Mouse (Mus musculus) heart, embryonic 16.5 days (tissue): ENCODE measurements around the gene Lysmd4. TPM values are rescaled to one million over a fixed set of nuclear protein-coding genes. Genes with fewer than 3 reads are reported as not detected.

Source experiments
- ATAC-seq: fragments of 200-750 bp; cut with Nextera tagmentation; replicated peaks from 2 replicates; pipeline ENCODE4 v1.8.0; 2017; ENCODE audit warnings: moderate number of reproducible peaks; ENCODE audit not compliant: insufficient read depth, low FRiP score; ENCODE audit errors: extremely low read depth
- H3K27ac ChIP-seq: fragments of 300-500 bp; sonication (generic); 2 replicates; pipeline ENCODE4 v1.5.1; 2014; ENCODE audit warnings: mild to moderate bottlenecking, low read length, control low read depth, moderate library complexity
- H3K27me3 ChIP-seq: fragments of 300-500 bp; sonication (generic); 2 replicates; pipeline ENCODE4 v1.6.1; 2014; ENCODE audit warnings: low read length, mixed read lengths; ENCODE audit not compliant: control insufficient read depth, insufficient read depth
- H3K36me3 ChIP-seq: fragments of 300-500 bp; sonication (generic); 2 replicates; pipeline ENCODE4 v1.6.1; 2014; ENCODE audit not compliant: control insufficient read depth, insufficient read depth
- H3K4me1 ChIP-seq: fragments of 300-500 bp; sonication (generic); 2 replicates; pipeline ENCODE4 v1.6.1; 2014; ENCODE audit warnings: low read length, mixed read lengths; ENCODE audit not compliant: control insufficient read depth, insufficient read depth
- H3K4me2 ChIP-seq: fragments of 300-500 bp; sonication (generic); 2 replicates; pipeline ENCODE4 v1.6.1; 2014; ENCODE audit warnings: low read depth, mild to moderate bottlenecking, control low read depth, low read length
- H3K4me3 ChIP-seq: fragments of 300-500 bp; sonication (generic); 2 replicates; pipeline ENCODE4 v1.5.1; 2014; ENCODE audit warnings: mild to moderate bottlenecking, control low read depth, low read length
- H3K9ac ChIP-seq: fragments of 300-500 bp; sonication (generic); 2 replicates; pipeline ENCODE4 v1.6.1; 2014; ENCODE audit warnings: low read length, control low read depth
- H3K9me3 ChIP-seq: fragments of 300-500 bp; sonication (generic); replicated peaks from 2 replicates; pipeline ENCODE4 v1.6.1; 2016; ENCODE audit warnings: low read length; ENCODE audit not compliant: control insufficient read depth
- WGBS: fragments of 180-500 bp; shearing (Covaris S2); extraction: QIAGEN DNeasy Blood & Tissue Kit; methylation state at CpG from one replicate; pipeline ENCODE4 v1.1.7; 2014; 5-methylcytosine and 5-hydroxymethylcytosine counted together
- polyA plus RNA-seq: library from polyadenylated mRNA; unstranded; fragments of >200 nt; fragmentation: Nextera tagmentation; extraction: Ambion mirVana; gene quantifications from 2 replicates; pipeline ENCODE4 v1.2.1, GENCODE M21; 2015

The Lysmd4 gene
- 15.7 and 15.8 TPM in 2 replicates for polyA plus RNA-seq

DNA sequence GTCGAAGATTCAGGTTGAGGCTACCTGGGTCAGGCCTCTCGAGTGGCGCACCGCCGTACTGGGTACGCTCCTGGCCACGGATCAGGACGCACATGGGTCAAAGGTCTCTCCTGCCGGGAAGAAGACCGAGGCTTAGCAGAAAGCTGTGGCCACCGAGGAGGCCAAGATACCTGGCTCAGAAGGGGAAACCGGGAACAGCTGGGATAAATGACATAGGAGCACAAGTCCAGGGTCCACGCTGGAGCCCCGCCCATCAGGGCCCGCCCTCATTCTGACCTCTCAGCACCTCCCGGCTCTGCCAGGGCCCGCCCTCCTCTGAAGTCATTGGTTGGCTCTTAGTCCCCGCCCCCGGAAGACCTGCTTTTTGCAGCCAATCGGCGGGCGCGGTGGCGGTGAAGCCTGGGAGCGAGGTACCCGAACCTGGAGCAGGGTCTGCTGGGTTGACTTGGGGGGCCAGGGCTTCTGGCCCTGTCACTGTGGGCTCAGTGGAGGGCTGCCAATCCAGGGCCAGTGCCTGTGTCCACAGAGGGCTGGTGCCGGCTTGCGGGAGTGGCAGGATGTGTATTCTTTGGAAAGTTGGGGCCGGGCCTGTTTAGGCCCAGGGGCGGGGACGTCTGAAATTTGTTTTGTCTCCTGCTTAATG lies at the start of gene Lysmd4:
Gene Lysmd4, plus strand, starts transcription at position 325 of the 643 bp plus-strand sequence.
- Histone ChIP-seq H3K4me1 (peaks cover 14% of the 10 kb centered on the region), H3K4me3 (peak within 1 kb of the TSS; percentile 89), H3K9me3 (no peaks in the 10 kb centered on the region), H3K9ac (peak within 1 kb of the TSS; percentile 90), H3K27ac (peak within 1 kb of the TSS; percentile 54), H3K36me3 (peaks cover 12% of the 10 kb centered on the region), H3K4me2 (peak within 1 kb of the TSS; percentile 91), H3K27me3 (no peaks in the 10 kb centered on the region)
- peak; percentile 99 for ATAC-seq
- 4% methylated on average over 31 of the region's 31 CpGs for WGBS

DNA sequence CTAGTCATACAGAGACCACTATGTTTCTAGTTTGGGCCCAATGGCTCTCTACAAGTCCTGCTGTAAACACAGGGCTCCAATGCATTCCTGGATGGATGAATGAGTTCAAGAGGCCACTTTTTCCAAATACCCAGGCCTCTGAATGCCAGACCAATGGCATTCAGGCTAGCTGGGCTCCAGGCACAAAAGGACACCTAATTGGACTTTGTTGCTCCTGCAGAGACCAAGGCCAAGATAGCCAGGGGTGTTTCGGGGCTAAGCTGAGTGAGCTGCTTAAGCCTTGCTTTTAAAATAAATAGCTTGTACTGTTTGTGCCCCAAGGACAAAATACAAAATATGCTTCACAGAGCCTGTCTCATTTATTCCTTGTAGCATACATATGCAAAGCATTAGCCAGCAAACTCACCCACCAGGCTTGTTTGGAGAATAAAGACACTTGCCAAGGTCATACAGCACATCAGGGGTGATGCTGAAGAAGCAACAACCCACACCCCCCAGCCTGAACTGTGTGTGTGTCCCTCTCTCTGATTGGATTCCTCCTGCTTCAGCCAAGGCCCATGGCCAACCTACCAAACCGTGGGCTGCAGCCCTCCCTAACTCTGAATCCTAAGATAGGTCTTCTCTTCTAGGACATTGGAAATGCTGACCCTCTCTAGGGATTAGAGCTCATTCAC lies 48.7 kb upstream of the Lysmd4 start:
- 71% methylated on average over 2 of the region's 2 CpGs for WGBS

DNA sequence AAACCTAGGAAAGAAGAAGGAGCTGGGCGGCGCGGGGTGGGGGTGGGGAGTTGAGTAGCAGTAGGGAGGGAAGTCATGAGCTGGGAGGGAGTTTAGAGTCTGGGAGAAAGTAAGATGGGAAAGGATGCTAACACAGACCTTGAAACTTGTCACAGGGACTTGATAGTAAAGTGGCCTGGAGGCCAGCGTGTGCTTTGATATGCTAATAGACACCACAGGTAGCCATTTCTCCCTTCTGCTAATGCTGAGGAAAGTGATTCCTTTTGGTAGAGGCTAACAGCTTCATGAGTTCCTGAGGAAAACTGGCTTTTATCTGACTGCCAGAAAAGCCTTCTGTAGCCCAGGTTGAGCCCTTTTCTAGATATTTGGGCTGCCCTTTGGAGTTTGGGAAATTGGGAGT lies 38.6 kb upstream of the Lysmd4 start:
- H3K27me3 ChIP-seq, result no peaks in the 10 kb centered on the region
- ATAC-seq, result no peak
- 29% methylated on average over 4 of the region's 4 CpGs for WGBS

More for the DNA sequence above, 48.7 kb upstream of the Lysmd4 start:
- H3K9ac ChIP-seq, result no peak overlapping the region
- H3K4me1 ChIP-seq, result no peaks in the 10 kb centered on the region
- no peak overlapping the region for H3K4me2 ChIP-seq
- H3K4me3 ChIP-seq, result no peak overlapping the region
- no peaks in the 10 kb centered on the region for H3K9me3 ChIP-seq
- H3K27ac ChIP-seq, result no peak overlapping the region
- H3K36me3 ChIP-seq, result no peaks in the 10 kb centered on the region
- H3K27me3 ChIP-seq, result no peaks in the 10 kb centered on the region
- no peak for ATAC-seq

DNA sequence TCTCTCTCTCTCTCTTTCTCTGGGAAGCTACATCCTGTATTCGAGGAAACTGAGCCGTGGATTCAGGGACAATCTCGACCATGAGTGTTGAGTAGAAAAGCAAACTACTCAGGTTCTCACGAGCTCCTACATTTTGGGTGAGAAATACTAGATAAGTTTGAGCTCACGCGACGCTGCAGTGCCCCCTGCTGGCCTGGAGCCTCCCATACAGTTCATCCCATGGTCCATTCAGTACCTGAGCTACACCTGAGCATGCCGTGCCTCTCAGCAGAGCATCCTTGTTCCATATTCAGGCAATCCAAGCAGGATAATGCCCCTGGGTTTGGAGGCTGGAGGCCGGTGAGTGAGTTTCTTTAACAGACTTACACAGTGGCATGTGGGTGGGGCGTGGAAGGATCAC lies 22.9 kb upstream of the Lysmd4 start:
- ATAC-seq, result 0 out of 2 replicates have a peak, but pooled peaks have one; percentile 49
- no peak overlapping the region for H3K4me2 ChIP-seq
- no peaks in the 10 kb centered on the region for H3K27me3 ChIP-seq

More for the DNA sequence above, 38.6 kb upstream of the Lysmd4 start:
- H3K9me3 ChIP-seq, result no peaks in the 10 kb centered on the region
- no peak overlapping the region for H3K4me2 ChIP-seq
- H3K4me3 ChIP-seq, result no peak overlapping the region
- H3K36me3 ChIP-seq, result no peaks in the 10 kb centered on the region
- no peak overlapping the region for H3K27ac ChIP-seq
- no peak overlapping the region for H3K9ac ChIP-seq
- H3K4me1 ChIP-seq, result no peaks in the 10 kb centered on the region

DNA sequence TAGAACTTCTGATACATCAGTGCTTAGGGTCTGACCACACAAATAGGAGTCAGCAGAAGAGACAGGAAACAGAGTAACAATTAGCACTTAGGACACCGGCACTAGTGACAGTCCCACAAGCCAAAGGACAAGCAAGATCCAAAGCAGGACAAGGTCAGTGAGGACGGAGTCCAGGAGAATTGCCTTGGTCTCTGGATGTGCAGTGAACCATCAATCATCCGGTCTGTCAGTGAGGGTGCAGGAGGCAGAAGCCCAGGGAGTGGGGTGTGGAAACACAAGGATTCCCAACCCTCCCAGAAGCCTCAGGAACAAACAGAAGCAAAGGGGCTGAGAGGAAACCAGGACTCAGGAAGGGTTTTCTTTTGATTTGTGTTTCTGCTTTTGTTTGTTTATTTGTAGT lies 18.7 kb upstream of the Lysmd4 start:
- Histone ChIP-seq H3K4me2 (no peak overlapping the region), H3K9me3 (no peaks in the 10 kb centered on the region), H3K27me3 (no peaks in the 10 kb centered on the region), H3K36me3 (no peaks in the 10 kb centered on the region), H3K4me1 (no peaks in the 10 kb centered on the region; the same call in 1 of the 2 replicates), H3K9ac (no peak overlapping the region), H3K27ac (no peak overlapping the region), H3K4me3 (no peak overlapping the region)
- 58% methylated on average over 3 of the region's 3 CpGs for WGBS
- ATAC-seq, result no peak

More for the DNA sequence above, 22.9 kb upstream of the Lysmd4 start:
- Histone ChIP-seq H3K27ac (no peak overlapping the region), H3K9ac (no peak overlapping the region), H3K9me3 (0 out of 2 replicates have a peak, but pooled peaks cover 4% of the 10 kb centered on the region), H3K4me1 (no peaks in the 10 kb centered on the region), H3K36me3 (no peaks in the 10 kb centered on the region), H3K4me3 (no peak overlapping the region)
- WGBS, result 13% methylated on average over 10 of the region's 10 CpGs

DNA sequence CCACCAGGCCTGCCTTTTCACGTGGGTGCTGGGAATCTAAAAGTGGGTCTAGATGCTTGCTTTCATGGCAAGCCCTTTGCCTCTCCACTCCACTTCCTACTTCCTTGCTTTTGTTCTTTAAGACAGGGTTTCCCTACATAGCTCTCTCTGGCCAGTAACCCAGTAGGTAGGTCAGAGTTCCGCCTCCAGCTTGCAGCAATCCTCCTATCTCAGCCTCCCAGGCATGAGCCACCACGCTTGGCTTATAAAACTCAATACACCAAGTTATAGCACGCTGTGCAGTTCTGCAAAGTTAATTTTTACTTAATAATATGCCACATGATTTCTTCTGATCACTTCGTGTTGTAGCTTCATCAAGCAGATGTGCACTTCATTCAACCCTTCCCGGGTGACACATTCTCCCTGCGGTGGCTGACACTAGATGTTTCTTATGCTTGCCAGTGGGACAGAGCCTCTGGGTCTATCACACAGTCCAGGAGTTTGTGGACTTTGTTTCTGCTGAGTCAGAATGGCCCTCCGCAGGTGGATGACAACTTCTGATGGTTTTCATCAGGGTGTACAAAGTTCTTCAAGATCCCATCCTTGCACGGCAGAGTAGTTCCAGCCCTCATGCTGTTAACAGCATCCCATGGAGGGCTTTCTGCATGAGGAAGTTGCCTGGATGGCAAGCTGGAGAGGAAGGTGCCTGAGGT lies 16.5 kb upstream of the Lysmd4 start:
- no peak overlapping the region for H3K4me3 ChIP-seq
- no peaks in the 10 kb centered on the region for H3K27me3 ChIP-seq
- 89% methylated on average over 9 of the region's 9 CpGs for WGBS
- H3K9me3 ChIP-seq, result no peaks in the 10 kb centered on the region
- H3K4me2 ChIP-seq, result no peak overlapping the region
- H3K4me1 ChIP-seq, result no peaks in the 10 kb centered on the region; the same call in 1 of the 2 replicates
- no peak overlapping the region for H3K9ac ChIP-seq
- no peak for ATAC-seq
- H3K27ac ChIP-seq, result no peak overlapping the region
- H3K36me3 ChIP-seq, result no peaks in the 10 kb centered on the region

DNA sequence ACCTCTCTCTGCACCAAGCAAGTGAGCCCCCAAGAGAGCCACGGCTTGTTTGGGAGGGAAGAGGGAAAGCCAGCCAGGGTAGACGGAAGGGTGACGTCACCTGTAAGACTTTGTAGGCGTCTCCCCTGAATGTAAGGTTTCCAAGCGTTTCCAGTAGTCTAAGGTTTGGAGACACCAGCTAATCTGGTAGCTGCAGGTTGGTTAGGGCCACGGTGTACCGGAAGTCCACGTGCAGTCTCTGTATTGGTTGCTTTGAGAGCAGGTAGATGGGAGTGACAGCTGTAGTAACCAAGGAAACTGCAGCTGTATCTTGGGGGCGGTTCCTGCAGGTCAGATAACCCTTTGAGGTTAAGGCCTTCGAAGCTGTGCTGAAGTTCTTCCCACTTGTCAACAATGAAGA lies 15.8 kb upstream of the Lysmd4 start:
- Histone ChIP-seq H3K4me1 (no peaks in the 10 kb centered on the region; the same call in 1 of the 2 replicates), H3K36me3 (no peaks in the 10 kb centered on the region)
- 56% methylated on average over 10 of the region's 10 CpGs for WGBS

DNA sequence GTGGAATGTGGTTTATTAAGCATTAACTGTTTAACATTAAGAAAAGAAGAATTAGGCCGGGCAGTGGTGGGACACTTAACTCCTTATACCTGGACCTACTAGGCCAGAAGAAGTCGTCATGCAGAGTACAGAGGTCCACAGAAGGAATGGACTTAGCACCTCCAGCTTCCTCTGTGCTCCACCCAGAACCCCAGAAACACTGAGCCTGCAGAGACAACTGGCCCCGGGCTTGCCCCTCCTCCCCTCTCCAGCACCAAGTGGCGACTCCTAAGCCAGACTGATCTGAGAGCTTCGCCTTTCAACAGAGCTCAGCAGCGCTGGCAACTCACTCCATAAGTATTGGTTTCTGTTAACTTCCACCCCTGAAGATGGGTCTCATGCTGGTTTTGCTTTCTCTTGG lies 14.6 kb upstream of the Lysmd4 start:
- Histone ChIP-seq H3K27me3 (no peaks in the 10 kb centered on the region), H3K4me3 (no peak overlapping the region), H3K9me3 (no peaks in the 10 kb centered on the region), H3K36me3 (no peaks in the 10 kb centered on the region), H3K4me1 (no peaks in the 10 kb centered on the region; the same call in 1 of the 2 replicates), H3K9ac (no peak overlapping the region), H3K4me2 (no peak overlapping the region), H3K27ac (no peak overlapping the region)
- no peak for ATAC-seq
- WGBS, result 45% methylated on average over 6 of the region's 6 CpGs

More for the DNA sequence above, 15.8 kb upstream of the Lysmd4 start:
- ATAC-seq, result no peak
- Histone ChIP-seq H3K4me3 (no peak overlapping the region), H3K9ac (no peak overlapping the region), H3K27ac (no peak overlapping the region), H3K27me3 (no peaks in the 10 kb centered on the region), H3K4me2 (no peak overlapping the region), H3K9me3 (no peaks in the 10 kb centered on the region)

DNA sequence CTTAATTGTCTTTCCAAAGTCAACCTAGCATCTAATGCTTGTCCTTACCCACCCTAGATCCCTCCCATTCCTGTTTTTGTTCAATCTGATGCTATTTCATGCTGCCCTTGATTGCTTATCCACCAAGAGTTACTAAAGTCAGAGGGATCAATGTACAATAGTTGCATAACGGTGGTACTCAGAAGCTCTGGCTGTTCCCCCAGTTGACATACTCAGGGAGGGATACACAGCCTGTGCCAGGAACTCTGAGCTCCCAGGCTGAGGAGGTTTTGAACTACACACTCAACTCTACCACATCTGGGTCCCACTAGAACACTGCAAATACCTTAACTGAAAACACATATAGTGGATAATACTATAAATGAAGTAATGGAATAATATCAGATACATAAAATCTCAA lies 14.0 kb upstream of the Lysmd4 start:
- Histone ChIP-seq H3K9me3 (no peaks in the 10 kb centered on the region), H3K27me3 (no peaks in the 10 kb centered on the region), H3K9ac (no peak overlapping the region), H3K36me3 (no peaks in the 10 kb centered on the region), H3K4me1 (no peaks in the 10 kb centered on the region; the same call in 1 of the 2 replicates), H3K4me2 (no peak overlapping the region), H3K27ac (no peak overlapping the region), H3K4me3 (no peak overlapping the region)
- 90% methylated on average over 1 of the region's 1 CpGs for WGBS
- ATAC-seq, result no peak
